Mouse (Mus musculus) lung, embryonic 14.5 days (tissue): ENCODE data around the gene Klhl12. TPM values are rescaled to one million over a fixed set of nuclear protein-coding genes. Genes with fewer than 3 reads are reported as not detected.
"Not testable (repeated sequence)": the region's sequence is repeated elsewhere in the genome, so short reads cannot be mapped to it uniquely, and the experiment has no call there.

ENCODE experiments used
- ATAC-seq: fragments of 200-750 bp; cut with Nextera tagmentation; 2 replicates; pipeline ENCODE4 v1.8.0; 2017; ENCODE audit warnings: mild to moderate bottlenecking, moderate TSS enrichment, moderate library complexity; ENCODE audit not compliant: insufficient read depth
- DNase-seq: peaks from one replicate; pipeline ENCODE4 v3.0.0-alpha.2; 2015
- H3K27ac ChIP-seq: fragments of 300-500 bp; sonication (generic); 2 replicates; pipeline ENCODE4 v1.5.1; 2014; ENCODE audit warnings: low read depth, mild to moderate bottlenecking, moderate library complexity
- H3K27me3 ChIP-seq: fragments of 300-500 bp; sonication (generic); 2 replicates; pipeline ENCODE4 v1.6.1; 2014; ENCODE audit warnings: low read length, control low read depth; ENCODE audit not compliant: insufficient read depth
- H3K36me3 ChIP-seq: fragments of 300-500 bp; sonication (generic); 2 replicates; pipeline ENCODE4 v1.6.1; 2014; ENCODE audit warnings: control low read depth; ENCODE audit not compliant: insufficient read depth
- H3K4me1 ChIP-seq: fragments of 300-500 bp; sonication (generic); 2 replicates; pipeline ENCODE4 v1.6.1; 2014; ENCODE audit warnings: antibody characterized with exemption, control low read depth; ENCODE audit not compliant: insufficient read depth
- H3K4me2 ChIP-seq: fragments of 300-500 bp; sonication (generic); 2 replicates; pipeline ENCODE4 v1.6.1; 2014; ENCODE audit warnings: mild to moderate bottlenecking
- H3K4me3 ChIP-seq: fragments of 300-500 bp; sonication (generic); 2 replicates; pipeline ENCODE4 v1.5.1; 2014; ENCODE audit warnings: low read depth, low read length
- H3K9ac ChIP-seq: fragments of 300-500 bp; sonication (generic); 2 replicates; pipeline ENCODE4 v1.6.1; 2014
- H3K9me3 ChIP-seq: fragments of 300-500 bp; sonication (generic); 2 replicates; pipeline ENCODE4 v1.6.1; 2016; ENCODE audit warnings: low read depth, low read length, control low read depth
- CTCF ChIP-seq: IDR thresholded peaks from 2 replicates; pipeline ENCODE4 v1.5.1; 2016; ENCODE audit warnings: antibody characterized with exemption, low read depth
- WGBS: fragments of 180-500 bp; shearing (Covaris S2); extraction: QIAGEN DNeasy Blood & Tissue Kit; methylation state at CpG from one replicate; pipeline ENCODE4 v1.1.7; 2014; 5-methylcytosine and 5-hydroxymethylcytosine counted together
- polyA plus RNA-seq: library from polyadenylated mRNA; unstranded; fragments of >200 nt; fragmentation: Nextera tagmentation; extraction: Ambion mirVana; gene quantifications from 2 replicates; pipeline ENCODE4 v1.2.1, GENCODE M21; 2014

Klhl12 gene
- polyA plus RNA-seq, 1 experiment from 2014 or later = 29.9 TPM

DNA sequence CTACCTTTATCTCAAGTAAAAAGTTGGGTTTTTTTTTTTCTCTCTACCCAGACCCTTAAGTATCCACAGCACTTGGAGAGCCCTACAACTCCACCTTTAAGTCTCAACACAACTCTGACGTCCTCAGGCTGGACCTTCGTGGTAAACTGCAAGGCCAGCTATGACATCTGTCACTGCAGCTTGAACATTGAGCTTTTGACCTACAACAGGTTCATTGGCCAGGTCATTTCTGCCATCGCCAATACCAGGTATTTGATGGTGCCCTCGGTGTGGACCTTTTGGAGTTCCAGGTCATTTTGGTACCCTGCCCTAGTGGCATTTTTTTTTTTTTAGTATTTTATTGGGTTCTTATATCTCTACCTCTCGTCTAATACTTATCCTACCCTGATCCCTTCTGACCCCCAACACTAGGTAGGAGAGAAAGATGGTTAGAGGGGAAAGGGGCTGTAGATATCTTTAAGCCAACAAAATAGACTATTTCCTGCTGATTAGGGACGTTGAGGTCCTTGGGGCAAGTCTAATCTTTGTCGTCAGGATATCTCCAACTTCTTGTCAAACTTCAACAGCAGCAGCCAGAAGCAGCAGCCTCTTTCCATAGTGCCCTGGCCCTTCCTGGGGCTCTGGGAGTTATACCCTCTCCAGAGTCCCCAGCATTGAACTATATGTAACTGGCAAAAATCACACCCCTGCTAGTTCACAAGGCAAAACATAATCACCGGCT, 64.8 kb downstream of the Klhl12 start:
- H3K4me1 ChIP-seq = peaks cover 8% of the 10 kb centered on the region
- DNase-seq = no peak
- no peaks in the 10 kb centered on the region for H3K27me3 ChIP-seq
- no peak overlapping the region for H3K4me2 ChIP-seq
- TF ChIP-seq CTCF = no peak
- H3K4me3 ChIP-seq = no peak overlapping the region
- ATAC-seq = no peak
- no peaks in the 10 kb centered on the region for H3K9me3 ChIP-seq
- WGBS = 67% methylated on average over 8 of the region's 8 CpGs
- H3K36me3 ChIP-seq = no peaks in the 10 kb centered on the region
- no peak overlapping the region for H3K27ac ChIP-seq
- H3K9ac ChIP-seq = no peak overlapping the region

DNA sequence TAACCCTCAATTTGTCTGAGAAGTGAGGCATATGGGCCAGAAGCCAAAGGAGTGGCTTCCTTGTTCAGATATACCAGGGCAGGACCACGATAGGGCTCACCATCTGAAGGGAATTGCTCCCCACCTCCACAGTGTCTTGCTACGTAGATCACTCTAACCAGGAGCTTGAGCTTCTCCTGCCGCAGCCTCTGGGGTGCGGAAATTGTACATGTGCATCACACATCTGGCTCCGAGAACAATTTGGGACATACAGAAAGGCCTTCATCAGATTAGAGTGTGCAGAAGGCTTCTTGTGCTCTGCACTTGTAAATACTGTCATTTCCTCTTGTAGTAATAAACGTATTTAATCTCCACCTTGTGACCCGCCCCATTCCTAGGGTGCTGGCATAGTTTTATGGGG, 65.8 kb downstream of the Klhl12 start:
- WGBS = 73% methylated on average over 7 of the region's 7 CpGs
- H3K4me1 ChIP-seq = peaks cover 5% of the 10 kb centered on the region
- no peaks in the 10 kb centered on the region for H3K36me3 ChIP-seq
- H3K4me2 ChIP-seq = no peak overlapping the region
- H3K9me3 ChIP-seq = no peaks in the 10 kb centered on the region
- no peak overlapping the region for H3K9ac ChIP-seq
- DNase-seq (no peak), ATAC-seq (no peak)
- TF ChIP-seq CTCF = no peak
- H3K27ac ChIP-seq = no peak overlapping the region
- no peaks in the 10 kb centered on the region for H3K27me3 ChIP-seq
- H3K4me3 ChIP-seq = no peak overlapping the region

DNA sequence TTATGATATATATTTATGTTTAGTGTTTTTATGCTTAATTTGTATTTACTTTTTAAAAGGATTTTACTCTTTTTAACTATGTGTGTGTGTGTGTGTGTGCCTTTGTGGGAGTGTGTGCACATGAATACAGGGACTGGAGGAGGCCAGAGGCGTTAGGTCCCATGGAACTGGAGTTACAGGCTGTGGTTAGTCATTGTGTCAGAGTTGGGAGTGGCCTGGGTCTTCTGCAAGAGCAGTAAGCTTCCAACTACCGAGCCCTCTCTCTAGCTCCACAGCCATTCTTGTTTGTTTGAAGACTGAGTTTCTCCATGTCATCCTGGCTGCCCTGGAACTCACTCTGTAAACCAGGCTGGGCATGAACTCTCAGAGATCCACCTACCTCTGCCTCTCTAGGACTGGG, 67.0 kb downstream of the Klhl12 start:
- DNase-seq = no peak
- Histone ChIP-seq H3K27me3 (no peaks in the 10 kb centered on the region), H3K4me1 (no peaks in the 10 kb centered on the region), H3K36me3 (no peaks in the 10 kb centered on the region), H3K9ac (no peak overlapping the region), H3K4me3 (no peak overlapping the region), H3K9me3 (no peaks in the 10 kb centered on the region), H3K4me2 (no peak overlapping the region), H3K27ac (no peak overlapping the region)
- ATAC-seq = no peak
- 42% methylated on average over 2 of the region's 2 CpGs for WGBS
- no peak for TF ChIP-seq CTCF

DNA sequence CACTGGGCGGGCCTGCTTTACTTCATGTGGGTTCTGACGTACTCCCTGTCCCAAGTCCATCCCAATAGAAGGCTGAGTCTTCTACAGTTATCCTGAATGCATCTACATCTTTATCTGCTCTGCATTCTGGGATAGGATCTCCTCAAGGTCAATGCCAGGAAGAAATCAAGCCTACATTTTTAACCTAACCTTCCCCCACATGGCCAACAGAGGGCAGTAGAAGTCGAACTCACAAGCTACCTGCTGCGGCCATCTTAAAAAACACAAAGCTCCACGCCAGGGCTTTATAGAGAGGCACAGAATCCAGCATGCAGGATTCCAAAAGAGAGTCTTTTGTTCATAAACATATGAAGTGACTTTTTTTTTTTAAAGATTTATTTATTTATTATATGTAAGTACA, 69.1 kb downstream of the Klhl12 start:
- TF ChIP-seq CTCF = peak; percentile 39; the same call in 1 of the 2 replicates
- Histone ChIP-seq H3K4me2 (no peak overlapping the region), H3K27me3 (no peaks in the 10 kb centered on the region), H3K36me3 (no peaks in the 10 kb centered on the region), H3K9ac (no peak overlapping the region), H3K9me3 (no peaks in the 10 kb centered on the region), H3K4me3 (no peak overlapping the region), H3K27ac (no peak overlapping the region), H3K4me1 (no peaks in the 10 kb centered on the region)
- ATAC-seq (no peak), DNase-seq (peak; percentile 47)
- 60% methylated on average over 5 of the region's 5 CpGs for WGBS

DNA sequence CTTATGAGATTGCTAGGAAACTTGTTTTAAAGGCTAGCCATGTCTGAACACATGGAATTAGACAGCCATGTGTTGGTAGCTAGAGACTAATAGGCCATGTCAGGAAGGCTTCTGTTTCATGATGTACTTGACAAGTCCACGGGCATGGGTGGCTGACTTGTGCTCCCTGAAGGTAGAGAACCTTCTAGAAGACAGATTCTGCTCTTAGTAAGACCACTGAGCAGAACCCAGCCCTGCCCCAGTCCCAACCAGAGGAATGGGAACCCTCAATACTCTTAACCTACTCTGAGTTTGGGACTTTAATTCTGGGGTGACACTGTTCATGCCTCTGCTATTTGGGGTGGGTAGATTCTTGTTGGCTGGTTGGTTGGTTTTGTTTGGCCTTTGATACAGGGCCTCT, 69.7 kb downstream of the Klhl12 start:
- no peak overlapping the region for H3K9ac ChIP-seq
- no peaks in the 10 kb centered on the region for H3K27me3 ChIP-seq
- no peaks in the 10 kb centered on the region for H3K36me3 ChIP-seq
- DNase-seq (no peak), ATAC-seq (no peak)
- H3K9me3 ChIP-seq = no peaks in the 10 kb centered on the region
- H3K4me3 ChIP-seq = no peak overlapping the region
- no peak for TF ChIP-seq CTCF
- no peak overlapping the region for H3K4me2 ChIP-seq
- 89% methylated on average over 1 of the region's 1 CpGs for WGBS
- no peaks in the 10 kb centered on the region for H3K4me1 ChIP-seq
- no peak overlapping the region for H3K27ac ChIP-seq

DNA sequence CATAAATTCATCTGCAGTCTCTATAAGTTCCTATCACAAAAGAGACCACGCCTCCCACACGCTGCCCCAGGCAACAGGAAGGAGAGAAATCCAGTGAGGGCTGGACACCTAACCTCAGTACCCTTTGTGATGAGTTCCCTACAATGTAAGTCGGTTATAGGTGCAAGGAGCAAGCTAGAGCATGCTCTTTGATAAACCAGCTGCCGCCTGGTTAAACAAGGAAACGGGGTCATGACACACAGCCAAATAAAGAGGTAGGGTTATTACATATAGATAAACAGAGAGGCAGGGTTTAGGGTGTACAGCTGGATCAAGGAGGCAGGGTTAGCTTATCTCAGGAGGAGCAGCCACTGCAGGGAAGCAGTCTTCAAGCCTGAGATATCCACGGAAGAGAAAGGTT, 71.4 kb downstream of the Klhl12 start:
- Histone ChIP-seq H3K4me1 (no peaks in the 10 kb centered on the region), H3K27me3 (no peaks in the 10 kb centered on the region), H3K4me2 (no peak overlapping the region), H3K4me3 (no peak overlapping the region), H3K27ac (no peak overlapping the region), H3K36me3 (no peaks in the 10 kb centered on the region), H3K9me3 (no peaks in the 10 kb centered on the region), H3K9ac (no peak overlapping the region)
- TF ChIP-seq CTCF = no peak
- DNase-seq = no peak
- ATAC-seq = no peak
- 49% methylated on average over 6 of the region's 6 CpGs for WGBS

DNA sequence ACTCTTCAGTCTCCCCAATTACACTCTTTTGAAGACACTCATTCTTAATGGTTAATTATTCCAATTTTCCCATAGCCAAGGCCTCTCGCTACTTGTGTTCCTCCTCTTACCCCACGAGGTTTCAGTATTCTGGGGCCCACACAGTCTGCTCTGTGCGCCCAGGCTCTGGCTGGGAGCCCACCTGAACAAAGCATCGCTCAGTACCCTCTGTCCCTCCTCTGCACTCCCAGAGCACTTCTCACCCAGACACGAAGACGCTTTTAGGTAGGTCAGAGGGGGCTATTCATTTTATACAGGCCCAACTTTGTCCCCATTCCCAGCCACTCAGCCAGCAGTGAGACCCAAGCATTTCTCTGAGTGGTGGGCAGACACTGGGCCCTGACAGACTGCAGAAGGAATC, 75.3 kb downstream of the Klhl12 start:
- H3K4me2 ChIP-seq = no peak overlapping the region
- H3K9me3 ChIP-seq = no peaks in the 10 kb centered on the region
- H3K4me3 ChIP-seq = no peak overlapping the region
- H3K27me3 ChIP-seq = no peaks in the 10 kb centered on the region
- DNase-seq (no peak), ATAC-seq (no peak)
- no peak overlapping the region for H3K9ac ChIP-seq
- no peak overlapping the region for H3K27ac ChIP-seq
- WGBS = 77% methylated on average over 6 of the region's 6 CpGs
- no peak for TF ChIP-seq CTCF
- no peaks in the 10 kb centered on the region for H3K4me1 ChIP-seq
- H3K36me3 ChIP-seq = no peaks in the 10 kb centered on the region

DNA sequence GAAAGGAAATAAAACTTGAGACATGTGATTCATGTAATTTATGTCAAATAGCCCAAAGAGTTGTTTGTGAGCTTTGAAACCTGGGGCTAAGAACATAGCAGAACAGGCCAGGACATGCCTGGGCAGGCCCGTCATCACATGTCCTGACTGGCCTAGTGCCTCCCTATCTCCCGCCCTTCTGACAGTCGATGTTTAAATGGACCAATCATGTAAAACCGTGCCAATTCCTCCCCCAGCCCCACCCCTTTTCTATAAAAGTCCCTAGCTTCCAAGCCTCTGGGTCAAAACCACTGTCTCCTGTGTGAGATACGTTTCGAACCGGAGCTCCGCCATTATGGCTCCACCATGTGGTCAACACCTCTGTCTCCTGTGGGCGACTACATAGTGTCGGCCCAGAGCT, 78.4 kb downstream of the Klhl12 start:
- not testable (repeated sequence) for ATAC-seq, H3K27ac ChIP-seq, H3K4me1 ChIP-seq, H3K4me3 ChIP-seq, DNase-seq, H3K9ac ChIP-seq, H3K27me3 ChIP-seq, H3K36me3 ChIP-seq, H3K4me2 ChIP-seq, H3K9me3 ChIP-seq
- WGBS = 93% methylated on average over 10 of the region's 10 CpGs
